Mouse (Mus musculus) spleen, adult 2 months (tissue): ENCODE measurements around the gene Sytl3. TPM values are rescaled to one million over a fixed set of nuclear protein-coding genes. Genes with fewer than 3 reads are reported as not detected.

Experiments used
- DNase-seq, 2 experiments: peaks; one replicate each; pipeline versions ENCODE4 v3.0.0 to v3.0.0-alpha.2; 2012 to 2021; ENCODE audit warnings: low spot score in 2 of 2, low read depth in 1 of 2
- H3K27ac ChIP-seq: fragments of 200-500 bp; 2 replicates; pipeline ENCODE4 v1.5.1; 2012; ENCODE audit warnings: low read length, inconsistent platforms; ENCODE audit not compliant: insufficient read depth
- H3K27me3 ChIP-seq: fragments of 200-500 bp; 2 replicates; pipeline ENCODE4 v1.6.1; 2012; ENCODE audit warnings: mild to moderate bottlenecking, moderate library complexity, low read length, inconsistent platforms; ENCODE audit not compliant: control insufficient read depth, insufficient read depth
- H3K36me3 ChIP-seq: fragments of 200-500 bp; 2 replicates; pipeline ENCODE4 v1.6.1; 2012; ENCODE audit warnings: mild to moderate bottlenecking, low read length, inconsistent platforms; ENCODE audit not compliant: control insufficient read depth, insufficient read depth
- H3K4me1 ChIP-seq: fragments of 200-500 bp; 2 replicates; pipeline ENCODE4 v1.6.1; 2011; ENCODE audit warnings: inconsistent platforms; ENCODE audit not compliant: control insufficient read depth, insufficient read depth, insufficient read length
- H3K4me3 ChIP-seq: fragments of 200-500 bp; 2 replicates; pipeline ENCODE4 v1.5.1; 2011; ENCODE audit warnings: mild to moderate bottlenecking, inconsistent platforms; ENCODE audit not compliant: insufficient read depth, insufficient read length; ENCODE audit errors: extremely low read depth
- CTCF ChIP-seq: fragments of 200-500 bp; IDR thresholded peaks from 2 replicates; pipeline ENCODE4 v1.5.1; 2011; ENCODE audit warnings: mild to moderate bottlenecking, inconsistent platforms; ENCODE audit not compliant: insufficient read depth, insufficient read length, insufficient replicate concordance; ENCODE audit errors: extremely low read depth
- POLR2A ChIP-seq: fragments of 200-500 bp; IDR thresholded peaks from 2 replicates; pipeline ENCODE4 v1.6.1; 2011; ENCODE audit warnings: low read depth, low read length, inconsistent platforms
- WGBS: fragments of 180-500 bp; shearing (Covaris S2); methylation state at CpG from one replicate; pipeline ENCODE4 v1.1.7; 2018; 5-methylcytosine and 5-hydroxymethylcytosine counted together
- polyA plus RNA-seq: library from polyadenylated mRNA; depleted of rRNA; stranded (reverse); fragments of >200 nt; gene quantifications from 2 replicates; pipeline ENCODE4 v1.2.3, GENCODE M21; 2012

The Sytl3 gene
- polyA plus RNA-seq, 1 experiment, result 3.8 TPM

- 87% methylated on average over 11 of the region's 11 CpGs for WGBS
- TF ChIP-seq CTCF (no peak), POLR2A (no peak)
- H3K36me3 ChIP-seq, result peaks cover 83% of the 10 kb centered on the region
- H3K27me3 ChIP-seq, result no peaks in the 10 kb centered on the region
- peaks cover 2% of the 10 kb centered on the region; the same call in 1 of the 2 replicates for H3K4me1 ChIP-seq
- no peak overlapping the region for H3K27ac ChIP-seq
- no peak overlapping the region for H3K4me3 ChIP-seq
- no peak for DNase-seq
These were observed 92.4 kb downstream of the Sytl3 start for GRCm38 (mm10) chr17:6751221-6751859.

- 93% methylated on average over 7 of the region's 7 CpGs for WGBS
- TF ChIP-seq CTCF, result no peak
- TF ChIP-seq POLR2A, result no peak
- DNase-seq, result no peak
- Histone ChIP-seq H3K4me3 (no peak overlapping the region), H3K36me3 (peaks cover 83% of the 10 kb centered on the region), H3K27me3 (no peaks in the 10 kb centered on the region), H3K27ac (no peak overlapping the region), H3K4me1 (peaks cover 2% of the 10 kb centered on the region; the same call in 1 of the 2 replicates)
These were observed 93.5 kb downstream of the Sytl3 start for GRCm38 (mm10) chr17:6752375-6752774.

GRCm38 (mm10) chr17:6755176-6755575, 96.3 kb downstream of the Sytl3 start:
- no peak overlapping the region for H3K4me3 ChIP-seq
- H3K27ac ChIP-seq, result no peak overlapping the region
- H3K4me1 ChIP-seq, result no peaks in the 10 kb centered on the region
- H3K36me3 ChIP-seq, result peaks cover 78% of the 10 kb centered on the region
- 95% methylated on average over 9 of the region's 9 CpGs for WGBS
- DNase-seq, result no peak
- TF ChIP-seq POLR2A, result no peak
- TF ChIP-seq CTCF, result no peak
- H3K27me3 ChIP-seq, result no peaks in the 10 kb centered on the region

GRCm38 (mm10) chr17:6755873-6756272, 97.0 kb downstream of the Sytl3 start:
- DNase-seq, result no peak
- no peak for TF ChIP-seq CTCF
- TF ChIP-seq POLR2A, result no peak
- H3K27me3 ChIP-seq, result no peaks in the 10 kb centered on the region
- peaks cover 71% of the 10 kb centered on the region for H3K36me3 ChIP-seq
- H3K27ac ChIP-seq, result no peak overlapping the region
- H3K4me3 ChIP-seq, result no peak overlapping the region
- 81% methylated on average over 8 of the region's 8 CpGs for whole genome bisulfite sequencing
- H3K4me1 ChIP-seq, result no peaks in the 10 kb centered on the region

GRCm38 (mm10) chr17:6757902-6758301, 99.0 kb downstream of the Sytl3 start:
- WGBS, result 97% methylated on average over 16 of the region's 16 CpGs
- DNase-seq, result no peak
- no peak overlapping the region for H3K4me3 ChIP-seq
- TF ChIP-seq CTCF (no peak), POLR2A (no peak)
- H3K27ac ChIP-seq, result no peak overlapping the region
- no peaks in the 10 kb centered on the region for H3K4me1 ChIP-seq
- H3K27me3 ChIP-seq, result no peaks in the 10 kb centered on the region
- peaks cover 55% of the 10 kb centered on the region for H3K36me3 ChIP-seq

- peaks cover 45% of the 10 kb centered on the region for H3K36me3 ChIP-seq
- 87% methylated on average over 8 of the region's 8 CpGs for WGBS
These were observed 100.0 kb downstream of the Sytl3 start for GRCm38 (mm10) chr17:6758845-6759244.

GRCm38 (mm10) chr17:6759717-6760292, 100.9 kb downstream of the Sytl3 start:
- WGBS, result 81% methylated on average over 9 of the region's 9 CpGs
- Histone ChIP-seq H3K4me1 (no peaks in the 10 kb centered on the region), H3K27me3 (no peaks in the 10 kb centered on the region), H3K27ac (no peak overlapping the region), H3K36me3 (peaks cover 37% of the 10 kb centered on the region), H3K4me3 (no peak overlapping the region)
- TF ChIP-seq POLR2A (no peak), CTCF (no peak)
- no peak for DNase-seq

More at GRCm38 (mm10) chr17:6758845-6759244, 100.0 kb downstream of the Sytl3 start:
- DNase-seq, result no peak
- Histone ChIP-seq H3K4me1 (no peaks in the 10 kb centered on the region), H3K27ac (no peak overlapping the region), H3K4me3 (no peak overlapping the region), H3K27me3 (no peaks in the 10 kb centered on the region)
- no peak for TF ChIP-seq POLR2A
- no peak for TF ChIP-seq CTCF
